Mouse (Mus musculus) brain, adult 2 months (tissue): ENCODE results near the gene C5ar1.
"Not testable (repeated sequence)": the region's sequence is repeated elsewhere in the genome, so short reads cannot be mapped to it uniquely, and the experiment has no call there.

Experiments
- DNase-seq: peaks from one replicate; pipeline ENCODE4 v3.0.0; 2011; ENCODE audit warnings: low read depth, low spot score

Gene C5ar1

GRCm38 (mm10) chr7:16274922-16275890, 15.9 kb upstream of the C5ar1 start:
- no peak for DNase-seq

- peak; percentile 90 for DNase-seq
Observed at GRCm38 (mm10) chr7:16273766-16274140, 14.4 kb upstream of the C5ar1 start.

GRCm38 (mm10) chr7:16273081-16273765, 13.9 kb upstream of the C5ar1 start, which contains the start of gene Inafm1:
TSS of gene Inafm1 (minus strand) at chr7:16273617.
- DNase-seq, result peak; percentile 98

GRCm38 (mm10) chr7:16272681-16273080, 13.3 kb upstream of the C5ar1 start:
- peak; percentile 87 for DNase-seq

GRCm38 (mm10) chr7:16271139-16271538, 11.8 kb upstream of the C5ar1 start:
- DNase-seq, result peak; percentile 47

GRCm38 (mm10) chr7:16266593-16266992, 7.3 kb upstream of the C5ar1 start:
- DNase-seq, result not testable (repeated sequence)

GRCm38 (mm10) chr7:16265856-16266255, 6.5 kb upstream of the C5ar1 start:
- no peak for DNase-seq

GRCm38 (mm10) chr7:16263843-16264242, 4.5 kb upstream of the C5ar1 start:
- DNase-seq, result no peak

GRCm38 (mm10) chr7:16263015-16263787, 3.9 kb upstream of the C5ar1 start:
- peak; percentile 90 for DNase-seq

GRCm38 (mm10) chr7:16261097-16261496, 1.8 kb upstream of the C5ar1 start:
- DNase-seq, result no peak

GRCm38 (mm10) chr7:16257830-16258229, 1.5 kb downstream of the C5ar1 start:
- no peak for DNase-seq

GRCm38 (mm10) chr7:16255963-16256362, 3.4 kb downstream of the C5ar1 start:
- DNase-seq, result not testable (repeated sequence)

- peak; percentile 37 for DNase-seq
Observed at GRCm38 (mm10) chr7:16254195-16254594, 5.1 kb downstream of the C5ar1 start.

- DNase-seq, result no peak
Observed at GRCm38 (mm10) chr7:16250687-16251086, 8.7 kb downstream of the C5ar1 start.

- DNase-seq, result no peak
Observed at GRCm38 (mm10) chr7:16245958-16246357, 13.4 kb downstream of the C5ar1 start.

- DNase-seq, result peak; percentile 56
Observed at GRCm38 (mm10) chr7:16244067-16244466, 15.3 kb downstream of the C5ar1 start, which contains the start of gene C5ar2. TSS of gene C5ar2 (minus strand) at chr7:16244154.

GRCm38 (mm10) chr7:16242198-16242597, 17.1 kb downstream of the C5ar1 start:
- DNase-seq, result no peak

- no peak for DNase-seq
Observed at GRCm38 (mm10) chr7:16241787-16242186, 17.6 kb downstream of the C5ar1 start.

- DNase-seq, result no peak
Observed at GRCm38 (mm10) chr7:16240978-16241303, 18.4 kb downstream of the C5ar1 start.

GRCm38 (mm10) chr7:16240281-16240977, 18.9 kb downstream of the C5ar1 start:
- DNase-seq, result no peak

GRCm38 (mm10) chr7:16239554-16239997, 19.8 kb downstream of the C5ar1 start:
- peak; percentile 87 for DNase-seq
